20 mouse cellular contexts compared by ENCODE assay signal in genomic region chrX:57708501-57708900, GRCm38 (mm10).
DNase-seq lines count a peak whose midpoint lies in the region; ATAC-seq lines count a peak whose summit lies in the region.
"Had no signal": no experiment of that assay in that cellular context is flagged by ENCODE, and none has a peak within 500 bp of the region (broad histone marks: within the 10 kb centered on the region; RNA-seq: fewer than 3 reads in every experiment).

No protein-coding gene starts in this region.

- 27% methylated on average over 6 of the region's 6 CpGs for WGBS in forebrain, embryonic 10.5 days
- 29% methylated on average over 6 of the region's 6 CpGs for WGBS in forebrain, embryonic 16.5 days
- WGBS in hindbrain, embryonic 16.5 days, result 28% methylated on average over 6 of the region's 6 CpGs
- WGBS in midbrain, embryonic 16.5 days, result 30% methylated on average over 6 of the region's 6 CpGs

- H3K27me3 ChIP-seq in forebrain, embryonic 10.5 days (ENCODE audit: poor library complexity, severe bottlenecking), result peaks cover 20% of the 10 kb centered on the region
- H3K27me3 ChIP-seq in forebrain, embryonic 16.5 days (replicated peaks; ENCODE audit: control insufficient read depth, insufficient read depth, low read length), result no peaks in the 10 kb centered on the region
- no peaks in the 10 kb centered on the region for H3K27me3 ChIP-seq in hindbrain, embryonic 16.5 days (replicated peaks; ENCODE audit: control insufficient read depth, insufficient read depth, low read length)
- no peaks in the 10 kb centered on the region for H3K27me3 ChIP-seq in midbrain, embryonic 16.5 days (ENCODE audit: control insufficient read depth, insufficient read depth, low read depth, low read length)
- H3K27me3 ChIP-seq: embryonic facial prominence, embryonic 13.5 days; limb, embryonic 15.5 days had no signal

- no peak for ATAC-seq in forebrain, embryonic 16.5 days
- no peak for ATAC-seq in hindbrain, embryonic 16.5 days
- no peak for ATAC-seq in midbrain, embryonic 16.5 days
- ATAC-seq: CD4-positive, CD25-positive, alpha-beta regulatory T cell, adult 4 months; lung, postnatal 0 days; Patski had no signal

- peak overlapping the region; percentile 20; the same call in 1 of the 2 replicates for H3K4me3 ChIP-seq in forebrain, embryonic 10.5 days
- H3K4me3 ChIP-seq in forebrain, embryonic 16.5 days (replicated peaks; ENCODE audit: low read length), result no peak overlapping the region
- no peak overlapping the region for H3K4me3 ChIP-seq in hindbrain, embryonic 16.5 days (ENCODE audit: low read length)
- no peak overlapping the region for H3K4me3 ChIP-seq in midbrain, embryonic 16.5 days (ENCODE audit: low read depth, low read length)
- H3K4me3 ChIP-seq: embryonic facial prominence, embryonic 13.5 days; heart, embryonic 10.5 days; limb, embryonic 15.5 days had no signal

- no peaks in the 10 kb centered on the region for H3K36me3 ChIP-seq in forebrain, embryonic 10.5 days (replicated peaks)
- no peaks in the 10 kb centered on the region for H3K36me3 ChIP-seq in forebrain, embryonic 16.5 days (ENCODE audit: control insufficient read depth, insufficient read depth)
- no peaks in the 10 kb centered on the region for H3K36me3 ChIP-seq in hindbrain, embryonic 16.5 days (ENCODE audit: control insufficient read depth, insufficient read depth, low read length)
- no peaks in the 10 kb centered on the region for H3K36me3 ChIP-seq in midbrain, embryonic 16.5 days (ENCODE audit: control insufficient read depth, insufficient read depth, low read length)
- H3K36me3 ChIP-seq: embryonic facial prominence, embryonic 13.5 days; heart, embryonic 10.5 days; limb, embryonic 15.5 days had no signal

- H3K4me1 ChIP-seq in forebrain, embryonic 10.5 days, result peaks cover 48% of the 10 kb centered on the region
- peaks cover 2% of the 10 kb centered on the region; the same call in 1 of the 2 replicates for H3K4me1 ChIP-seq in forebrain, embryonic 16.5 days (replicated peaks; ENCODE audit: control insufficient read depth, insufficient read depth, low read length)
- no peaks in the 10 kb centered on the region for H3K4me1 ChIP-seq in hindbrain, embryonic 16.5 days (ENCODE audit: control insufficient read depth, insufficient read depth, low read depth, low read length)
- H3K4me1 ChIP-seq in midbrain, embryonic 16.5 days (ENCODE audit: control insufficient read depth, insufficient read depth, low read length), result no peaks in the 10 kb centered on the region
- H3K4me1 ChIP-seq: embryonic facial prominence, embryonic 13.5 days; heart, embryonic 10.5 days; limb, embryonic 15.5 days had no signal

- peak overlapping the region; percentile 77 for H3K27ac ChIP-seq in forebrain, embryonic 10.5 days
- no peak overlapping the region for H3K27ac ChIP-seq in forebrain, embryonic 16.5 days (ENCODE audit: low read length)
- no peak overlapping the region for H3K27ac ChIP-seq in hindbrain, embryonic 16.5 days (ENCODE audit: low read depth, low read length)
- H3K27ac ChIP-seq in midbrain, embryonic 16.5 days (ENCODE audit: low read length), result no peak overlapping the region
- H3K27ac ChIP-seq: embryonic facial prominence, embryonic 13.5 days; heart, embryonic 10.5 days; limb, embryonic 15.5 days had no signal

- no peak overlapping the region for H3K4me2 ChIP-seq in forebrain, embryonic 16.5 days (ENCODE audit: low read length)
- peak overlapping the region; percentile 21; the same call in 1 of the 2 replicates for H3K4me2 ChIP-seq in hindbrain, embryonic 16.5 days (ENCODE audit: low read length)
- H3K4me2 ChIP-seq in midbrain, embryonic 16.5 days (ENCODE audit: low read length), result 0 out of 2 replicates have a peak overlapping the region, but pooled peaks have one; percentile 5
- H3K4me2 ChIP-seq: embryonic facial prominence, embryonic 13.5 days; limb, embryonic 15.5 days had no signal

- H3K9me3 ChIP-seq in forebrain, embryonic 10.5 days, result no peaks in the 10 kb centered on the region
- no peaks in the 10 kb centered on the region for H3K9me3 ChIP-seq in forebrain, embryonic 16.5 days (ENCODE audit: control insufficient read depth, low read length)
- H3K9me3 ChIP-seq in hindbrain, embryonic 16.5 days (ENCODE audit: control insufficient read depth, low read length), result no peaks in the 10 kb centered on the region
- no peaks in the 10 kb centered on the region for H3K9me3 ChIP-seq in midbrain, embryonic 16.5 days (replicated peaks; ENCODE audit: control insufficient read depth, low read length, poor library complexity, severe bottlenecking)
- H3K9me3 ChIP-seq: embryonic facial prominence, embryonic 13.5 days; heart, embryonic 10.5 days; limb, embryonic 15.5 days had no signal

- no peak for DNase-seq in forebrain, embryonic 10.5 days (ENCODE audit: extremely low spot score, low spot score)
- DNase-seq in retina, embryonic 14.5 days (ENCODE audit: low spot score), result peak; percentile 12
- DNase-seq in retina, postnatal 1 day, result no peak
- DNase-seq in cerebellum, adult 9-11 months, result no peak
- DNase-seq in adrenal gland, postnatal 10 days, result no peak
- DNase-seq: adrenal gland, postnatal 14 days; cerebellum, adult 11 months; cerebellum, postnatal 25 days; kidney, adult 18-20 months; kidney, postnatal 36 days; right cerebral cortex, postnatal 4 days had no signal

- H3K9ac ChIP-seq in forebrain, embryonic 16.5 days (replicated peaks; ENCODE audit: low read depth, low read length), result no peak overlapping the region
- no peak overlapping the region for H3K9ac ChIP-seq in hindbrain, embryonic 16.5 days (ENCODE audit: low read depth, low read length)
- H3K9ac ChIP-seq in midbrain, embryonic 16.5 days (ENCODE audit: low read depth, low read length), result no peak overlapping the region
- H3K9ac ChIP-seq: embryonic facial prominence, embryonic 13.5 days; limb, embryonic 15.5 days had no signal
